Mouse (Mus musculus): ENCODE data around the gene Fmnl1.

GRCm38 (mm10) chr11:103146386-103146785 lies 24.5 kb upstream of the Fmnl1 start:
- TF ChIP-seq CTCF (IDR thresholded peaks at IDR 0.05; ENCODE audit: borderline replicate concordance, insufficient read depth, low read depth, low read length) (no peak), POLR2A (IDR thresholded peaks at IDR 0.05; ENCODE audit: borderline replicate concordance, insufficient read depth, low read length) (no peak)

Measured in cerebellum, adult 2 months (tissue).